Mouse (Mus musculus): ENCODE results near the gene Pagr1a.

Pagr1a gene

GRCm38 (mm10) chr7:127003620-127004019 is 13.5 kb downstream of the Pagr1a start:
- no peak for DNase-seq (ENCODE audit: low spot score)

GRCm38 (mm10) chr7:126999568-126999967 is 17.6 kb downstream of the Pagr1a start:
- no peak for DNase-seq (ENCODE audit: low spot score)

- DNase-seq (ENCODE audit: low spot score), result no peak
These were observed 20.7 kb downstream of the Pagr1a start for GRCm38 (mm10) chr7:126996449-126996848.

GRCm38 (mm10) chr7:126988816-126989215 is 28.3 kb downstream of the Pagr1a start:
- DNase-seq (ENCODE audit: low spot score), result no peak

GRCm38 (mm10) chr7:126986319-126986718 is 30.8 kb downstream of the Pagr1a start:
- no peak for DNase-seq (ENCODE audit: low spot score)

GRCm38 (mm10) chr7:126984667-126985444 is 32.3 kb downstream of the Pagr1a start:
- DNase-seq (ENCODE audit: low spot score), result no peak

GRCm38 (mm10) chr7:126983113-126983512 is 34.0 kb downstream of the Pagr1a start:
- DNase-seq (ENCODE audit: low spot score), result no peak

- no peak for DNase-seq (ENCODE audit: low spot score)
These were observed 35.1 kb downstream of the Pagr1a start for GRCm38 (mm10) chr7:126982054-126982453.

- no peak for DNase-seq (ENCODE audit: low spot score)
These were observed 35.6 kb downstream of the Pagr1a start for GRCm38 (mm10) chr7:126981601-126982000.

- DNase-seq (ENCODE audit: low spot score), result no peak
These were observed 38.3 kb downstream of the Pagr1a start for GRCm38 (mm10) chr7:126978841-126979240.

- no peak for DNase-seq (ENCODE audit: low spot score)
These were observed 40.2 kb downstream of the Pagr1a start for GRCm38 (mm10) chr7:126976878-126977459.

- peak; percentile 85 for DNase-seq (ENCODE audit: low spot score)
These were observed 40.9 kb downstream of the Pagr1a start, which contains the start of gene Cdiptos for GRCm38 (mm10) chr7:126975950-126976866. Gene Cdiptos, minus strand, starts transcription at chr7:126976098.

- DNase-seq (ENCODE audit: low spot score), result no peak
These were observed 41.4 kb downstream of the Pagr1a start, which contains the start of gene Cdipt for GRCm38 (mm10) chr7:126975893-126975949. Gene Cdipt, plus strand, starts transcription at chr7:126975914.

GRCm38 (mm10) chr7:126975493-126975892 is 41.7 kb downstream of the Pagr1a start:
- no peak for DNase-seq (ENCODE audit: low spot score)

- DNase-seq (ENCODE audit: low spot score), result no peak
These were observed 49.8 kb downstream of the Pagr1a start for GRCm38 (mm10) chr7:126967361-126967760.

- no peak for DNase-seq (ENCODE audit: low spot score)
These were observed 51.6 kb downstream of the Pagr1a start for GRCm38 (mm10) chr7:126965568-126965967.

Measured in layer of hippocampus, adult 9-10 months (tissue).